Mouse (Mus musculus) bone marrow, adult 2 months (tissue): ENCODE data around the gene D630036H23Rik.

Experiments used
- CTCF ChIP-seq: fragments of 200-500 bp; IDR thresholded peaks from 2 replicates; pipeline ENCODE4 v1.5.1; 2011; ENCODE audit warnings: low read length, control low read depth; ENCODE audit not compliant: control insufficient read depth, insufficient read depth
- POLR2A ChIP-seq: fragments of 200-500 bp; IDR thresholded peaks from 2 replicates; pipeline ENCODE4 v1.6.1; 2011; ENCODE audit warnings: low read depth, mild to moderate bottlenecking, control low read depth, low read length, borderline replicate concordance; ENCODE audit not compliant: control insufficient read depth

- TF ChIP-seq CTCF (no peak), POLR2A (no peak)
These were observed 1.2 kb downstream of the D630036H23Rik start for GRCm38 (mm10) chr12:36380806-36381205.
